Mouse (Mus musculus): ENCODE data around the gene Itga2b. TPM values are rescaled to one million over a fixed set of nuclear protein-coding genes. Genes with fewer than 3 reads are reported as not detected.
A peak's percentile ranks its signal among the peaks of the same experiment; 100 is the strongest.

The Itga2b gene
- total and polyA plus RNA-seq, 2 experiments from 2014 or later = 2.2 to 12.4 TPM

DNA sequence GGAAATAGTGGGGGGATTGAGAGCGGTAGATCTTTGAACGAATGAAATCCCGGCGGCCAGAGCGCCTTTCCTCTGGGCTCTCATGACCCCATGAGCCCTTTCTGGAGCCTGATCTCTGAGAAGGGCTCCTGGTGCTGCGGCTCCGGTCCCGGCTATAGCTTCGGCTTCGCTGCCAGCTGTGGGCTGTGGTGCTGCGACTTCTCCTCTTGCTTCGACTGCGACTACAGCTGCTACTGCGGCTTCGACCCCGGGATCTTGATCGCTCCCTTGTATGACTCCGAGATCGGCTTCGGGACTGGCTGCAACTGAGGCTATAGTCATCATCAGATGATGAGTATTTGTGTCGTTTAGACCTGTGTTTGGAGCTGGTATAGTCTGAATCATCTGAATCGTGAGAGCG lies 9.7 kb upstream of the Itga2b start:
- no peaks in the 10 kb centered on the region for H3K4me1 ChIP-seq (ENCODE audit: insufficient read depth)
- H3K9ac ChIP-seq = no peak overlapping the region
- H3K27ac ChIP-seq (ENCODE audit: low read depth, low read length) = no peak overlapping the region
- no peak overlapping the region for H3K4me2 ChIP-seq (ENCODE audit: low read depth)
- H3K4me3 ChIP-seq (ENCODE audit: low read depth, low read length) = no peak overlapping the region
- peaks cover 48% of the 10 kb centered on the region for H3K36me3 ChIP-seq (ENCODE audit: insufficient read depth)
- DNase-seq (no peak), ATAC-seq (no peak)
- WGBS = 97% methylated on average over 23 of the region's 23 CpGs
- H3K27me3 ChIP-seq (ENCODE audit: insufficient read depth, low read length) = no peaks in the 10 kb centered on the region
- no peaks in the 10 kb centered on the region for H3K9me3 ChIP-seq (ENCODE audit: low read length)
- no peak for TF ChIP-seq CTCF (IDR thresholded peaks at IDR 0.05; ENCODE audit: low read depth)

DNA sequence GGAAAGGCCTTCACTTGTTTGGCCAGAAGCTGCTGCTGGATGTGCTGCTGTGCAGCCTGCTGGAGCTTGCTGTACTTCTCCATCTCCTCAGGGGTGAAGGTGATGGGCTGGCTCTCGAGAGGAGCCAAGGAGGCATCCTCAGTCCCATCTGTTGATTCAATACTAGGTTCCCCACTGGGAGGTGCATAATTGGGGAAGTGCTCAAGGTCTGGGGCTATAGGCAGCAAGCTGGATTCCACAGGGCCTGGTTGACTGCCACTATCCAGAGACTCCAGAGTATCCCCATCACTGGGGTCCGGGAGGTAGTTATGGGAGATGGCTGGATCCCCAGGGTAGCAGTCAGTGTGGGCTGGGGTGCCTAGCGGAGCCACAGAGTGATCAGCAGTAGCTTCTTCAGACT lies 8.7 kb upstream of the Itga2b start:
- peaks cover 46% of the 10 kb centered on the region for H3K36me3 ChIP-seq (ENCODE audit: insufficient read depth)
- H3K4me1 ChIP-seq (ENCODE audit: insufficient read depth) = no peaks in the 10 kb centered on the region
- WGBS = 86% methylated on average over 3 of the region's 3 CpGs
- ATAC-seq = no peak
- H3K27ac ChIP-seq (ENCODE audit: low read depth, low read length) = no peak overlapping the region
- no peaks in the 10 kb centered on the region for H3K27me3 ChIP-seq (ENCODE audit: insufficient read depth, low read length)
- TF ChIP-seq CTCF (IDR thresholded peaks at IDR 0.05; ENCODE audit: low read depth) = no peak
- DNase-seq = no peak
- no peaks in the 10 kb centered on the region for H3K9me3 ChIP-seq (ENCODE audit: low read length)
- no peak overlapping the region for H3K4me2 ChIP-seq (ENCODE audit: low read depth)
- H3K4me3 ChIP-seq (ENCODE audit: low read depth, low read length) = no peak overlapping the region
- H3K9ac ChIP-seq = no peak overlapping the region

DNA sequence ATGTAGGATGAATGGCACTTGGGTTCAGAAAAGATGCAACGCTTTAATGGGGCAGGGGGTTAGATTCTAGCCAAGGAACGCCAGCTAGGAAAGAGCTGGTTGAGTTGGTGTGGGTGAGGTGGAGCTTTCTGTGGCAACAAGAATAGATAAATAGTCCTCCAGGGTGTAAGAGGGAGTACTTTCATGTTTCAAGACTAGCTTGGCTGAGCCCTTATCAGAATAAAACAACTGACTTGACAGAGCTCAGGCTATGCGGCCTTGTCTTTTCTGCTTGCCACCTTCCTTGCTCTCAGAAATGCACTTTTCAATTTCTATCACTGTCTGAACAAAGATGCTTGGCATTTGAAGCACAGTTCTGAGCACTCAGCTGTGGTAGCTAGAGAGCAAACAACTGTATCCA lies 5.1 kb upstream of the Itga2b start:
- Histone ChIP-seq H3K4me2 (ENCODE audit: low read depth) (no peak overlapping the region), H3K4me3 (ENCODE audit: low read depth, low read length) (no peak overlapping the region), H3K4me1 (ENCODE audit: insufficient read depth) (no peaks in the 10 kb centered on the region), H3K9me3 (ENCODE audit: low read length) (no peaks in the 10 kb centered on the region), H3K27me3 (ENCODE audit: insufficient read depth, low read length) (no peaks in the 10 kb centered on the region), H3K36me3 (ENCODE audit: insufficient read depth) (peaks cover 26% of the 10 kb centered on the region), H3K27ac (ENCODE audit: low read depth, low read length) (no peak overlapping the region), H3K9ac (no peak overlapping the region)
- no peak for TF ChIP-seq CTCF (IDR thresholded peaks at IDR 0.05; ENCODE audit: low read depth)
- 93% methylated on average over 3 of the region's 3 CpGs for WGBS
- ATAC-seq (no peak), DNase-seq (no peak)

DNA sequence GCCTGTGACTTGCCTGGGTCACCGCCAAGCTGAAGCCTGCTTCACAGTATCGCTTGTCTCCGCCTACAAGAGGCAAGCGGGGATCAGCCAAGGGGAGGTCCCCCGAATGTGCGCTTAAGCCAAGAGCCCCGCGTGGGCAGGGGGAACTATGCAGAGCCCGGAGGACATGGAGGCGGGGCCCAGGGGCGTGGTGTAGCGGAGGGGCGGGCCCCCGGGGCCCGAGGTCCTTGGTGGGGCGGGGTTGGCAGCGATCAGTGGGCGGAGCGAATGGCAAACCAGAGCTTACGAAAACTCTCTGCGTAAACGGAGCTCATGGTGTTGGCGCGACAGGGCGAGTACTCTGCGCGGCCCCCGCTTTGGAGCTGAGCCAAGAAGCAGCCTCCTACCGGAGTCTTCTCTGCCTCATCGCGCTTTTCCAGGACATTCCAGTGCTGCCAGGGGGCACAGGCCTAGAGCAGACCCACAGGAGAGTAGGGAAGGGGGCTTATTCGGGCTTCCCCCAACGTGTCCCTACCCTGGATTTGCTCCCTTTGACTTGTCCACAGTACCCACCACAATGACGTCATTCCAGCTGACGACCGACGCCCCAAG lies 2.8 kb downstream of the Itga2b start:
- H3K27ac ChIP-seq (ENCODE audit: low read depth, low read length) = peak overlapping the region; percentile 50; the same call in 1 of the 2 replicates
- peak; percentile 91 for DNase-seq
- WGBS = 3% methylated on average over 37 of the region's 37 CpGs
- H3K4me3 ChIP-seq (ENCODE audit: low read depth, low read length) = peak overlapping the region; percentile 44
- ATAC-seq = peak; percentile 90
- TF ChIP-seq CTCF (IDR thresholded peaks at IDR 0.05; ENCODE audit: low read depth) = 0 out of 2 replicates have a peak, but pooled peaks have one; percentile 8
- peak overlapping the region; percentile 53 for H3K9ac ChIP-seq
- no peaks in the 10 kb centered on the region for H3K27me3 ChIP-seq (ENCODE audit: insufficient read depth, low read length)
- no peaks in the 10 kb centered on the region for H3K36me3 ChIP-seq (ENCODE audit: insufficient read depth)
- peak overlapping the region; percentile 90 for H3K4me2 ChIP-seq (ENCODE audit: low read depth)
- H3K9me3 ChIP-seq (ENCODE audit: low read length) = no peaks in the 10 kb centered on the region
- peaks cover 5% of the 10 kb centered on the region for H3K4me1 ChIP-seq (ENCODE audit: insufficient read depth)

DNA sequence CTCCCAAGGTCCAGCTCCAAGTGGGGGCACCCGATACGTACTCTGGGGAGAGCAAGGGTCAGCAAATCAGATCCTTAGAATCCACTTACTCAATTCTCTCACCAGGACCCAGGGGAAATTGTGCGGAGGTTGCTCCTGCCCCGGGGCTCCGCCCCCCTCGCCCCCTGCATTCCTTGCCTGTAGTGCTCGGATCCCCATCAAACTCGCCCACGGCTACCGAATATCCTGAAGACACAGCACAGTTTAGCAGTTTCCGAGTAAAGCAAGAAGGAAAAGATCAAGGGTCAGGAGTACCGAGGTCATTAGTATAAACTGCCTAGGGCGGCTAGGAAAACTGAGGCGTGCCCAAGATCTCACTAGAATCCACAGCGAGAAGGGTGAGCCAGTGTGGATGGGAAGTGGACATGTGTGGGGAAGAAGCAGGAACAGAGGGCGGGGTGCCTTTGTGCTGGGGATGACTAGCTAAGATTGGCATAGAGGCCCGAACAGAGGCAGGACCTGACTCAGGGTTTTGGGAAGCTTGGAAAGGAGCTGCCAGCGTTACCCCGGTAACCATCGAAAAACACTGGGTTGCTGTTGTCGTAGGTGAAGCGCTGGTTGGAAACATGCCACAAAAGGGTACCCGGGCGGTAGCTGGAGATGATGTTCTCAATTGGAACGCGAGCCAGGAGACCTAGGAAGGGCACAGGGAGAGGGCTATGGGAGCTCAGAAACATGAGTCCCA lies 4.0 kb downstream of the Itga2b start:
- TF ChIP-seq CTCF (IDR thresholded peaks at IDR 0.05; ENCODE audit: low read depth) = no peak
- Histone ChIP-seq H3K9ac (no peak overlapping the region), H3K4me2 (ENCODE audit: low read depth) (0 out of 2 replicates have a peak overlapping the region, but pooled peaks have one; percentile 17), H3K4me3 (ENCODE audit: low read depth, low read length) (no peak overlapping the region), H3K9me3 (ENCODE audit: low read length) (no peaks in the 10 kb centered on the region), H3K27me3 (ENCODE audit: insufficient read depth, low read length) (no peaks in the 10 kb centered on the region), H3K36me3 (ENCODE audit: insufficient read depth) (no peaks in the 10 kb centered on the region), H3K4me1 (ENCODE audit: insufficient read depth) (peaks cover 5% of the 10 kb centered on the region), H3K27ac (ENCODE audit: low read depth, low read length) (0 out of 2 replicates have a peak overlapping the region, but pooled peaks have one; percentile 6)
- DNase-seq (peak; percentile 81), ATAC-seq (peak; percentile 70)
- 10% methylated on average over 26 of the region's 26 CpGs for WGBS

DNA sequence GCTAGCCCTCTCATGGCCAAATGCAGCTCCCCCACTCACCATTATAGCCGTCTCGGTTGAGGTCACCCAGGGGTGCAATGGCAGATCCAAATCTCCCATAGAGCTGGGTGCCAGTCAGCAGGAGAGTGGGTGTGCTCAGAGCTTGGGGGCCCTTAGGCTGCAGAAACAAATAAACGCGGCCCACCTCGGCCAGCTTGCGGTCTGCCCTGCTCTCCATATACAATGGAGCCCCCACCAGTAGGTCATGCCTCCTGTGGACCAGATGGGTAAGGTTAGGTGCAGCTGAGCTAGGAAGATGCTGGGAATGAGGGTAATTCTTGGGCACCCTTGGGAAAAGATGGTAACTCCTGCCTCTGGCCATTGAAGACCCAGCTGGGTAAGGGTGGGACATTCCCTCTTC lies 5.0 kb downstream of the Itga2b start:
- Histone ChIP-seq H3K9me3 (ENCODE audit: low read length) (no peaks in the 10 kb centered on the region), H3K4me1 (ENCODE audit: insufficient read depth) (peaks cover 5% of the 10 kb centered on the region), H3K4me2 (ENCODE audit: low read depth) (no peak overlapping the region), H3K27me3 (ENCODE audit: insufficient read depth, low read length) (no peaks in the 10 kb centered on the region), H3K36me3 (ENCODE audit: insufficient read depth) (no peaks in the 10 kb centered on the region), H3K9ac (no peak overlapping the region), H3K27ac (ENCODE audit: low read depth, low read length) (no peak overlapping the region), H3K4me3 (ENCODE audit: low read depth, low read length) (no peak overlapping the region)
- no peak for TF ChIP-seq CTCF (IDR thresholded peaks at IDR 0.05; ENCODE audit: low read depth)
- DNase-seq = no peak
- WGBS = 93% methylated on average over 6 of the region's 6 CpGs
- no peak for ATAC-seq

- no peaks in the 10 kb centered on the region for H3K9me3 ChIP-seq (ENCODE audit: low read length)
- H3K4me3 ChIP-seq (ENCODE audit: low read depth, low read length) = no peak overlapping the region
- no peaks in the 10 kb centered on the region for H3K36me3 ChIP-seq (ENCODE audit: insufficient read depth)
- 83% methylated on average over 3 of the region's 3 CpGs for WGBS
- no peak for DNase-seq
- ATAC-seq = no peak
- H3K4me2 ChIP-seq (ENCODE audit: low read depth) = no peak overlapping the region
- H3K27ac ChIP-seq (ENCODE audit: low read depth, low read length) = no peak overlapping the region
- no peak for TF ChIP-seq CTCF (IDR thresholded peaks at IDR 0.05; ENCODE audit: low read depth)
- H3K27me3 ChIP-seq (ENCODE audit: insufficient read depth, low read length) = no peaks in the 10 kb centered on the region
- no peaks in the 10 kb centered on the region; the same call in 1 of the 2 replicates for H3K4me1 ChIP-seq (ENCODE audit: insufficient read depth)
- H3K9ac ChIP-seq = no peak overlapping the region
Measured at GRCm38 (mm10) chr11:102461764-102462163, 8.2 kb downstream of the Itga2b start.

All from forebrain, postnatal 0 days (tissue).